ENCODE assay signal across 9 mouse cellular contexts in the genomic region with DNA sequence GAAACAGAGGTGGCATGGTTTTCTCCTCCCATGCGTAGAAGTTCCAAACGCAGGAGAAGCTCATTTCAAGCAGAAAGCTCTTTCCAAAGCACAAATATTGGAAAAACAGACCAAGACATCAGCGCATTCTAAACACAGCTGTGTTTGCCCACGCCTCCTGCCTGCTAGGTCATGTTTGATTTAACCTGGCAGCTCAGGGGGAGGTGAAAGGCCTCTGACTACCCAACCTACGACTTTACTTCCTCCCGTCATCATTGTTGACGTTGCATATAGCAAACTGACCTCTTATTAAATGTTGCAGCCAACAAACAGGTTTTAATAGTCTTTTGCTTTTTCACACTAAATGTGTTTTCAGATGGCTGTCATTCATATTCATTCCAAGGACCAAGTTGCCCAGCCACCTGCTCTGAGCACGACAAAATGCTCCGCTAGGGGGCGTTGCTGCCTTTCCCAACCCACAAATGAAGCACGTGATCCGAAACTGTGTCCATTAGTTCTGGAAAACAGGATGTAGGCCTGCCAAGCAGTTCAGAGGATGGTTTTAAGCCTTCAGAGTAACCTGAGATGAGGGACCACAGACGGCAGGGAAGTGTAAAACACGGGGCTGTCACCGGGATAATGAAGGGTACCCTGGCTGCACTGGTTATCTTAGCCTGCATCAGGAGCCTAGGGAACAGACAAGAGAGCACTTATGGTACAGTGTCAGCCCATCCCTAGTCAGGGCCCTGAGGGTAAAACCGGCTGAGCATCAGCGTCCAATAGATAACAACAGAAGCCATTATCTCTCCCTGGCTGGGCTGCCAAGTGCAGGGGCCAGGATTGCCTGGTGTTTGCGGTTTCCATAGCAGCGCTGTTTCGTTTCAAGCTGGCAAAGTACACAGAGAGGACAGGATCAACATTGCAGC.
A peak's percentile ranks its signal among the peaks of the same experiment; 100 is the strongest.
DNase-seq lines count a peak whose midpoint lies in the region; ATAC-seq lines count a peak whose summit lies in the region.
"Had no signal": no experiment of that assay in that cellular context is flagged by ENCODE, and none has a peak within 500 bp of the region (broad histone marks: within the 10 kb centered on the region; RNA-seq: fewer than 3 reads in every experiment).

No protein-coding gene starts in this region.

- peak overlapping the region; percentile 54 for H3K4me2 ChIP-seq in heart, embryonic 13.5 days
- peak overlapping the region; percentile 61 for H3K4me2 ChIP-seq in liver, embryonic 11.5 days
- H3K4me2 ChIP-seq in neural tube, embryonic 12.5 days (replicated peaks), result peak overlapping the region; percentile 9; the same call in 1 of the 2 replicates

- H3K4me1 ChIP-seq in heart, embryonic 13.5 days, result peaks cover 25% of the 10 kb centered on the region
- peaks cover 23% of the 10 kb centered on the region for H3K4me1 ChIP-seq in liver, embryonic 11.5 days (replicated peaks; ENCODE audit: control insufficient read depth, insufficient read depth, low read length)
- H3K4me1 ChIP-seq in neural tube, embryonic 12.5 days, result peaks cover 14% of the 10 kb centered on the region

- no peaks in the 10 kb centered on the region for H3K9me3 ChIP-seq in heart, embryonic 13.5 days
- H3K9me3 ChIP-seq in liver, embryonic 11.5 days (ENCODE audit: control insufficient read depth, low read length), result no peaks in the 10 kb centered on the region
- H3K9me3 ChIP-seq in neural tube, embryonic 12.5 days, result no peaks in the 10 kb centered on the region

- H3K27ac ChIP-seq in heart, embryonic 13.5 days (replicated peaks), result peak overlapping the region; percentile 45
- peak overlapping the region; percentile 72; the same call in 1 of the 2 replicates for H3K27ac ChIP-seq in liver, embryonic 11.5 days (ENCODE audit: low read depth, low read length)
- H3K27ac ChIP-seq in neural tube, embryonic 12.5 days, result no peak overlapping the region
- H3K27ac ChIP-seq: macrophage had no signal

- H3K36me3 ChIP-seq in heart, embryonic 13.5 days, result no peaks in the 10 kb centered on the region
- no peaks in the 10 kb centered on the region for H3K36me3 ChIP-seq in liver, embryonic 11.5 days (ENCODE audit: control insufficient read depth, insufficient read depth, low read length)
- H3K36me3 ChIP-seq in neural tube, embryonic 12.5 days, result no peaks in the 10 kb centered on the region

- no peaks in the 10 kb centered on the region for H3K27me3 ChIP-seq in heart, embryonic 13.5 days (replicated peaks)
- no peaks in the 10 kb centered on the region for H3K27me3 ChIP-seq in liver, embryonic 11.5 days (replicated peaks; ENCODE audit: control insufficient read depth, insufficient read depth, low read length)
- H3K27me3 ChIP-seq in neural tube, embryonic 12.5 days (replicated peaks), result no peaks in the 10 kb centered on the region

- 0 out of 2 replicates have a peak overlapping the region, but pooled peaks have one; percentile 44 for H3K9ac ChIP-seq in heart, embryonic 13.5 days
- H3K9ac ChIP-seq in liver, embryonic 11.5 days (ENCODE audit: low read depth, low read length), result 0 out of 2 replicates have a peak overlapping the region, but pooled peaks have one; percentile 8
- no peak overlapping the region for H3K9ac ChIP-seq in neural tube, embryonic 12.5 days

- H3K4me3 ChIP-seq in heart, embryonic 13.5 days, result 0 out of 2 replicates have a peak overlapping the region, but pooled peaks have one; percentile 1
- H3K4me3 ChIP-seq in liver, embryonic 11.5 days (ENCODE audit: low read depth, low read length), result no peak overlapping the region
- H3K4me3 ChIP-seq in neural tube, embryonic 12.5 days, result no peak overlapping the region

- DNase-seq in ES-CJ7 (ENCODE audit: low read depth, low spot score), result peak; percentile 83
- DNase-seq in c-Kit-positive CD71-negative TER-119-negative erythroid progenitor cells, embryonic 14.5 days (ENCODE audit: low read depth), result peak; percentile 46
- peak; percentile 40 for DNase-seq in fibroblast of lung, adult 2 months (ENCODE audit: low read depth)
- DNase-seq in kidney, postnatal 10 days, result peak; percentile 71
- DNase-seq in liver, embryonic 11.5 days (ENCODE audit: low spot score), result peak; percentile 77
- DNase-seq in urinary bladder, postnatal 4 days (ENCODE audit: low spot score in 2 of 2), result peak; percentile 52 to 64

- ATAC-seq in heart, embryonic 13.5 days (ENCODE audit: extremely low read depth, insufficient number of reproducible peaks, low FRiP score, low TSS enrichment), result peak; percentile 73; the same call in 1 of the 2 replicates
- peak; percentile 99 for ATAC-seq in liver, embryonic 11.5 days (replicated peaks; ENCODE audit: low FRiP score)
- ATAC-seq in neural tube, embryonic 12.5 days (ENCODE audit: low FRiP score, low read depth), result peak; percentile 85

- 30% methylated on average over 20 of the region's 20 CpGs for WGBS in heart, embryonic 13.5 days
- WGBS in liver, embryonic 11.5 days, result 28% methylated on average over 20 of the region's 20 CpGs
- 47% methylated on average over 20 of the region's 20 CpGs for WGBS in neural tube, embryonic 12.5 days

Comparison
In these comparisons a context has a peak if more than half of its experiments do, and no peak if none do; other contexts are left out.
1. H3K4me2 ChIP-seq: peak in every context shown above with its lines; median percentile 61 in liver, embryonic 11.5 days; 54 in heart, embryonic 13.5 days; 9 in neural tube, embryonic 12.5 days.